Mouse (Mus musculus) gastrocnemius, postnatal 36 days (tissue): Measurements from ENCODE around the gene Dnajc13. TPM values are rescaled to one million over a fixed set of nuclear protein-coding genes. Genes with fewer than 3 reads are reported as not detected.

Experiments used
- DNase-seq, 2 experiments: peaks; one replicate each; pipeline ENCODE4 v3.0.0; 2022
- intact Hi-C: fragments of 180-260 bp; cut with DNase I; formaldehyde crosslinking; loops from one replicate; pipeline ENCODE4 v1.15.1; 2025
- long read RNA-seq, 2 experiments: library from polyadenylated mRNA; stranded (forward); transcript quantifications; one replicate each; pipeline ENCODE4 v2.0.0; 2021
- total RNA-seq, 2 experiments: library from RNA; stranded (reverse); gene quantifications; 2 replicates each; pipeline ENCODE4 v1.2.3; 2021

Gene Dnajc13
- 10 to 100 TPM; 19.1 to 25.4 TPM for total RNA-seq
- long read RNA-seq, experiment 1, partial matches to known transcripts = 2 of 4 reads
- long read RNA-seq, experiment 1, other reads (novel, unspliced or antisense) = 2 of 4 reads
- long read RNA-seq, experiment 2, partial matches to known transcripts = 3 of 4 reads
- long read RNA-seq, experiment 2, other reads (novel, unspliced or antisense) = 1 of 4 reads

DNA sequence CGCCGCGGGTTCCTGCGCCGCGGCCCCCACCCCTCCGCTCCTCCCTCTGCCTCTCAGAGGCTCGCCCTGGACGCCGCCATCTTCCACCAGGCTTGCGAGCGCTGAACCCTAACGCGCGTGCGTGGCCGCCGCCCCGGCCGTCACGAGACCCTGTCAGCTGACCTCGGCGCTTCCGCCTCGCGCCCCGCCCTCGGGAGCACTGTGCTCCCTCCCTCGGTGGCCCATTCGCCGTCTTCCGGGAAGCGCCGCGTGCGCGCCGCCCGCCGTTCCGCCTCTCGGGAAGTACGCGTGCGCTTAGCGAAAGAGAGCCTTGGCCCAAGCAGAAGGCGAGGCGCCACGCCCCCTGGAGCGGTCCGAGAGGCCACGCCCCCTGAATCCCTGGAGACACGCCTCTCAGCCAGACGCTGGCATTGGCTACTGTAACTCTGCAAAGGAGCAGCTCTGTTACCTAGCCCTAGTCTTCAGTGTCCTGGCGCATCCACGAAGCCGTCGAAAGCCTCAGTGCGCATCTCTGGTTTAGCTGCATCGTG is at the start of gene Dnajc13:
Gene Dnajc13 (minus strand): TSS at position 108 of the 530 bp plus-strand sequence.
- DNase-seq = peak; percentile 97
- intact Hi-C loops = no loop called here

- peak; percentile 62 to 68 for DNase-seq
- intact Hi-C loops = loop anchor here (1.0 kb wide), 1 partner anchor 29 kb away; no protein-coding TSS in a partner anchor
These were observed 44.0 kb upstream of the Dnajc13 start for GRCm38 (mm10) chr9:104306734-104307133.

GRCm38 (mm10) chr9:104305333-104306111 is 42.8 kb upstream of the Dnajc13 start:
- no peak for DNase-seq
- intact Hi-C loops = loop anchor here (1.0 kb wide), 1 partner anchor 28 kb away; no protein-coding TSS in a partner anchor

GRCm38 (mm10) chr9:104304800-104305199 is 42.1 kb upstream of the Dnajc13 start:
- intact Hi-C loops = no loop called here
- no peak for DNase-seq

DNA sequence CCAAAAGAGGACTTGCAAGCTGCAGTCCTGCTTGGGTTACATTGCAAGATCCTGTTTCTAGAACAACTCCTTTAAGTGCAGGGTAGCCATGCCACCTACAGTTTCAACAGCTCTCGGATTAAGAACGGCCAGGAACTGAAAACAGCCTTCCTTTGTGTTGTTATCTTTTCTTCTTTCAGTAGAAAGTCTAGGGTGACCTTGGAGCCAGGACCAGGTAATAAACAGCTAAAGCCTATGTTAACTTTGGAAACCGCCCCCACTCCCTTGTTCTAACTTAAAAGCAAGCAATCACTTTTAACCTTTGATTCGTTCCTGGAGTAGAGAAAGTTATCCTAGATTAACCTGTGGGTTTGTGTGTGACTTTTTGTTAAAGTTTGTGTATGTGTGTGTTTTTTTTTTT is 41.6 kb upstream of the Dnajc13 start:
- intact Hi-C loops = no loop called here
- no peak for DNase-seq

GRCm38 (mm10) chr9:104300569-104300968 is 37.8 kb upstream of the Dnajc13 start:
- intact Hi-C loops = no loop called here
- no peak for DNase-seq

- intact Hi-C loops = no loop called here
- no peak for DNase-seq
These were observed 34.3 kb upstream of the Dnajc13 start for GRCm38 (mm10) chr9:104297041-104297440.

DNA sequence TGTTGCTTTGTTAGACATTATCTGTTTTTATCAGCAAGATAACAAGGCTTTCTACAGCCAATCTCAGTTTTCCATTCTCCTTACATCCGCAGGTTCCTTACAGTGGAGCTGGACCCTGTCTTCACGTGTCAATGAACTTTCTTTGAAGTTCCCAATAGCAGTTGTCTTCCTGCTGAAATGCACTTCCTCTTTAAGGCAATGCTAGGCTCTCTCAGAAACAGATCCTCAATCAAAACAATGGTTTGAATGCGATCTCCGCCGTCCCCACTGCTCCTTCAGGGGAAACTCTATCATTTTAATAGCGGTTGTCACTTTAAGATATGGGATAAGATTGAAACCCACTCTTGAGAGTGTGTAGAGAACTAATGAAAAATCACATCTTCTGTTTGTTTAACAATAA is 22.2 kb upstream of the Dnajc13 start:
- DNase-seq = no peak
- intact Hi-C loops = loop anchor here (10.0 kb wide), 1 partner anchor 1960 kb away; the partner anchor contains the start of gene Alas1

- intact Hi-C loops = loop anchor here (10.0 kb wide), 1 partner anchor 1962 kb away; the partner anchor contains the start of gene Alas1
- no peak for DNase-seq
These were observed 19.8 kb upstream of the Dnajc13 start for GRCm38 (mm10) chr9:104282536-104282935.

- no peak for DNase-seq
- intact Hi-C loops = loop anchor here (10.0 kb wide), 1 partner anchor 1963 kb away; the partner anchor contains the start of gene Alas1
These were observed 19.0 kb upstream of the Dnajc13 start for GRCm38 (mm10) chr9:104281737-104282136.

GRCm38 (mm10) chr9:104280725-104281495 is 18.2 kb upstream of the Dnajc13 start:
- no peak for DNase-seq
- intact Hi-C loops = loop anchor here (10.0 kb wide), 1 partner anchor 1964 kb away; the partner anchor contains the start of gene Alas1

GRCm38 (mm10) chr9:104277528-104278162 is 14.9 kb upstream of the Dnajc13 start:
- intact Hi-C loops = loop anchor here (1.0 to 2.0 kb wide), 2 partner anchors 29 to 97 kb away; no protein-coding TSS in a partner anchor
- DNase-seq = no peak

- DNase-seq = no peak
- intact Hi-C loops = no loop called here
These were observed 12.5 kb upstream of the Dnajc13 start for GRCm38 (mm10) chr9:104275084-104275785.

DNA sequence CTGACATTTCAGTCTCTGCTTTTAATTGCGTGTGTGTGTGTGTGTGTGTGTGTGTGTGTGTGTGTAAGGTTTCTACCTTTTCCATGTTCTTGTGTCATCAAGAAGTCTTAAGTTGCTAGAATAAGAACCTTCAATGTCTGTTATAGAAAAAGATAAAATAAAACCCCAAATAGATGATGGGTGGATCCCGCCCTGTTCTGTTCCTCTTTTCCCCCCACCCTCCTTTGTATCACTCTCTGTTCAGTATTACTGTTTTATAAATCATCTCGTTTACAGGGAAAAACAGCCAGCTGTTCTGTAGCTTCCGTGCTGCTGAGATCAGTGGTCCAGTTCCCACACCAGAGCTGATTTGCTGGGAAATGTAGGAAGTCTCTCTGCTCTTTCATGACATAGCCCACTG is 9.3 kb upstream of the Dnajc13 start:
- no peak for DNase-seq
- intact Hi-C loops = no loop called here

DNA sequence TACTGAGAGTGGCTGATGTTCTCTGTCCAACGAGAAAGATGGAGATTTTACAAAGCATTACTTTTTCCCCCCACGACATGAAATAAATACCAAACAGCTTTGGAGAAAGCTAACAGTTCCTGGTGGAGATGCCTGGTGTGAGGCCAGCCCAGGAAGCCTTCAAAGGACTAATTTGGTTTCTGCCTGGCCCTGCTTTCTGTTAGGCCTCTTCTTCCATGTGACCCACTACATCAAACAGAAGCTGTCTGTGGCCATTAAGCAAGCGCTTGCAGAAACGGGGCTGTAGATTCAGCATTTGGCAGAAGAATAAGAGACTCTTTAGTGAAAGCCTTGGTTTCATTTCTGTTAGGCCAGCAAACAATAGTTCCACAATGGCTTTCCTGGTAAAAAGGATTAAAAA is 8.9 kb upstream of the Dnajc13 start:
- DNase-seq = no peak
- intact Hi-C loops = no loop called here

DNA sequence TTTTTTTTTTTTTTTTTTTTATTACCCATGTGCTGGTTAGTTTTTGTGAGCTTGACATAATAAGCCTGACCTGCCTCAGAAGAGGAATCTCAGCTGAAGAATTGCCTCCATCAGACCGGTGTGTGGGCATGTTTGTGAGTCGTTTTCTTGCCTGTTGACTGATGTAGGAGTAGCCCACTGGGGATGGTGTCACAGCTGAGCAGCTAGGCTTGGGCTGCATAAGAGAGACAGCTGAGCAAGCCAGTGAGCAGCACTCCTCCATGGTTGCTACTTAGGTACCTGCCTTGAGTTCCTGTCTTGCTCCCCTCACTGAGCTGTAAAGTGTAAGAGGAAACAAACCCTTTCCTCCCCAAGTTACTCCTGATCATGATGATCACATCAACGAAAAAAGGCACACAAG is 7.2 kb upstream of the Dnajc13 start:
- no peak for DNase-seq
- intact Hi-C loops = no loop called here

- intact Hi-C loops = no loop called here
- no peak for DNase-seq
These were observed 6.7 kb upstream of the Dnajc13 start for GRCm38 (mm10) chr9:104269349-104269871.

- intact Hi-C loops = no loop called here
- no peak for DNase-seq
These were observed 1.8 kb upstream of the Dnajc13 start for GRCm38 (mm10) chr9:104264567-104264966.
